Mouse (Mus musculus) ovary, adult 18-20 months (tissue): Measurements from ENCODE around the gene Cd276.

Experiments used
- DNase-seq: peaks from one replicate; pipeline ENCODE4 v3.0.0; 2022; ENCODE audit warnings: low spot score, mixed read lengths

Gene Cd276

DNA sequence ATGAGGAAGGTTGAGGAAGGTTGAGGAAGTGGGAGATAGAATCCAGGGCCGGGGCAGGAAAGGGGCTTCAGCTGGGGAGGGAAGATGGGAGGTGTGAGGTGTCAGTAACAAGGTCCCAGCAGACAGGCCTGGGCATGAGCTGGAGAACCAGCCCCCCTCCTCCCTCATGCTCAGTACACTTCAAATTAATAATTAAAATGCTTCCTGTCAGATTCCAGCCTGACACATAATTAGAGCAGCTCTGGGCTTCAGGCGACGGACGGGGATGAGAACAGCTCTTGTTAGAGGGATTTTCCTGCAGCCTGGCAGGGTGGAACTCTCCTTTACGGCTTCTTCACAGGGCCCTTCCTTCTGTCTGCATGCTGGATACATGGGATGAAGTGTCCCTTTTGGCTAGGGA is 41.5 kb downstream of the Cd276 start:
- no peak for DNase-seq

DNA sequence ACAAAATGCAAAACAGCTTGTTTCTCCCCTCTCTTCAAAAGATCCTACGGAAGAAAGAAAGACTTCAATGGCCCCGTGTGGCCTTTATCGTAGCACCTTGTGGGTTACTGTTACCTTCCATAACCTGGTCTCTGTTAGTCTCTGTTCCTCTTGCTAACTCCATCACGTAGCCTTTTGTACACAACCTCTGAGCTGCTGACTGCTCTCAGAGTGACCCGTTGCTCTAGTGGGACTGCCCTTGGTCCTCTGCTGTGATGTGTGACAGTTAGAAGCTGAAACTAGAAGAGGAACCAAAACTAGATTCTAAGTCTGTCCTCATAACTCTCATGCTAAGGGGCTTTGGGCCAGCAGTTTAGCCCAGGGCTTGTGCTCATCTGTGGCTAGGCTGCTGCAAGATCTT is 44.8 kb downstream of the Cd276 start:
- DNase-seq, result no peak

DNA sequence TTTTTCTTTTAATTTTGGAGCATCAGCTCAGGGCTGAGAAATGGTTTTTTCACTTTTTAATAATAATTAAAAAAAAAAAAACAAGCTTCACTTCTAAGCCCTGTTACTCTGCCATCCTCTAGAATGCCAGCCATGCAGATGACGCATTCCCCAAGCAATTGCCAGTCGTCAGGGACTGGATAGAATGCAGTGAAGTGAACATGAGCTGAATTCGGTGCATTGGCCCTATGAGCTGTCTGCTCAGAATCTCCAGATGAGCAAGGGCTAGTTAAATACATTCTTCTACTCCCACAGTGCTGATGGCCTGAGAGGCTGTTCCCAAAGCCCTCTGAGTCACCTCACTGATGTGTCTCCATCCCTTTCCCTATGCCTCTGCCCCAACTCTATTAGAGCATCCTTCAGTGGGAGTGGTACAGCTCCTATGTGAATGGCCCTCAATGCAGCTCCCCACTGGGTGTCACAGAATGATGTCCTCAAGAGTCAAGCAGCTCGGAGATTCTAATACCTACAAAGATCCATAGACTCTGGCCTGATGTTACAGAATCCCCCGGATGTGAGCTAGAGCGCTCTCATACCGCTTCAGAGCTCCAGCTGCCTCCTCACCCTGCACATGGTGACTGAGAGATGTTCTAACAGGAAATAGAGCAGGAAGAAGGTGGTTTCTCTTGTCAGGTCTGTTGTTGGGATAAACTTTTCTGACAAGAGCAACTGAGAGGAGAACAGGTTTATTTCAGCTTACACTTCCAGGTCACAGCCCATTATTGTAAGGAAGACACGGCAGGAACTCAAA is 47.8 kb downstream of the Cd276 start:
- DNase-seq, result no peak

DNA sequence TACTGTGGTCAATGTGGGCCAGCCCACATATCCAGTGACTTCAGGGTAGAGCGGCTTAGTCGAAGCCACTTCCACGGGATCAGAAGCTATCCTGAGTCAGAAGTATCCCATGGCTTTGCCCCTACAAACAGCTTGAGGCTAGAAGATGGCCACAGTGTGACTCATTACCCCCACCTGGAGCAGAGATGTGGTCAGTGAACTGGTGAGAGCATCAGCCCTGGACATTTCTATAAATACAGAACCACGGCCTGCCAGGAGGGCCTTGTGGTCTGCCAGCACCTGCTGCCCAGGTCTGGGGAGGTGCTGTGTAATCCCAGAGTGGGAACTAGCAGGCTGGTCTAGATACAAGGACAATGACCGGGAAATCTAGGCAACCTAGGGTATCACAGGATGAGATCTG is 54.3 kb downstream of the Cd276 start:
- DNase-seq, result no peak

DNA sequence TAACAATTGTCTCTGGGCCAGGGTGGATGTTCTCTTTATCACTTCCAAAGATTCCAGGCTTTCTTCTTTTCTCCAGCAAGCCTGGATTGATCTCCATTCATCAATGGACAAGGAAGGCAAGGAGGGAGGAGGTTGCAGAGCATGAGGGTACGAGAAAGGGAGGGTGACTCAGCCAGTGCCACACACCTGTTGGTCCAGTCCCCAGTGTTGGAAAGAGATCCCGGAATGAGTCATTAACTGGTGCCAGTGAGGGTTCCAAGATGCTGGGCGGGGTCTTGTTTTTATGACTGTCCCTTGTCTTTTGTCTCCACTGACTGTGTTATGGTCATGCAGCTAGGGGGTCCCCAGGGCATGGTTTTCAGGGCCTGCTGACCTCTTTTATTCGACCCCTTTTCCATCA is 57.3 kb downstream of the Cd276 start:
- DNase-seq, result no peak

DNA sequence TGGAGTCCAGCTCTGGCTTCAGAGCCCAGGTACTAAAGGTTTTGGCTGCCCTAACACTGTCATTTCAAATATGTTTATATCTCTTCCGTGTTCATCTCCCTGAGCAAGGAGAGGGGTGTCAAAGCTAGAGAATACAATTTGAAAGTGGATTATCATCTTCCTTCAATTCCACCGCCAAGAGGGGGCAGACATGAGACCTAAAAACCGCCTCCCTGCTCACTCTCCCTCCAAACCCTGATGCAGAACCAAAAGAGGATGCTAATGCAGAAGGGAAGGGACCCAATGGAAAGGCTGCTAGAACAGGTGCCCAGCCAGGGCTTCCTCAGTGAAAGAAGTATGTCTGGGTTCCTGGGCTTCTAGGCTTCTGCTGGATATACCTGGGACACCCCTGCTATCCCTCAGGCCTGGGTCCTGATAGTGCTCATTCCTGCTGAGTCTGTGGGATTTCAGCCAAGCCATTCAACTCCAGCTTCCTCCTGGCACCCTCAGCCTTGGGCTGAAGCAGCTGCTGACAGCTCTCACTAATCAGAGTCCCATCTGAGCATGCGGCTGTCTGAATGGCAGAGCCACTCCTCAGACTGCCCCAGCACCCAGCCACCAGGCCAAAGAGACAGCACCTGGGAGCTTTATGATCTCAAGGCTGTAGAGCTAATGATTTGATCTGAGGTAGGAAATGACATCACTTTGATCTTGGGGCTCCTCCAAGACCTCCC is 58.6 kb downstream of the Cd276 start:
- no peak for DNase-seq

DNA sequence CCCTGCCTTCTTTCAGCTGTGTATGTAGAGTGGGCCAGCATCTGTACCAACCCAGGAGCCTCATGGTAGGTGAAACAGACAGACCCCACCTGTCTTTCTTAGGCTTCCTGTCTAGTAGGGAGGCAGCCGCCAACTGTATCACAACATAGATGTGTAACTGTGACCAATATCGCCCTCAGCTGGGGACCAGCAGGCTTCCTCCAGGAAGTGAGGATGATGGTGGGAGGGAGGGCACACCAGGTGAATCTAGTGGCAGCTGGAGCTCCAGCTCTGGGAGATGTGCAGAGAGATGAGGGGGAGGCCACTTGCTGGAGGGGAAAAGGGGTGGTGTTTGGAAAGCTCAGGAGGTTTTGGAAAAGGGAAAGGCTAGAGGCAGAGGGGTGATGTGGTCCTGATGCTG is 60.2 kb downstream of the Cd276 start:
- DNase-seq, result no peak

DNA sequence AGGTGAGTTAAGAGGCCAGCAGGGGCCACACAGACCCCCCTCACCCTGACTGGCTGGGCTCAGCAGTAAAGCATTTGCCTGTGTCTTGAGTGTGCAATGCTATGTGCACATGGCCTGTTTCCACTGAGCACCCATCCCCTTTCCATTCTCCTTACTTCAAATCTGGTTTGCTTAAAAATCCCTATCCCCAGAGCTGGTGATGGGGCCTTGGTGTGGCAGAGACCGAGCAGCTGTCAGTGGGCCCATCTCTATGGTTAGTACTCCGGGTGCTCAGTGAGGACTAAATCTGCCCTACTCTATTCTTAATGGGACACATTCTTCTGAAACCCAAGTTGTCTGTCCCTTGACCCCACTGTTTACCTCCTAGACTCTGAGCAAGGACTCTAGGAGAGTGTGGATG is 64.8 kb downstream of the Cd276 start:
- DNase-seq, result no peak

DNA sequence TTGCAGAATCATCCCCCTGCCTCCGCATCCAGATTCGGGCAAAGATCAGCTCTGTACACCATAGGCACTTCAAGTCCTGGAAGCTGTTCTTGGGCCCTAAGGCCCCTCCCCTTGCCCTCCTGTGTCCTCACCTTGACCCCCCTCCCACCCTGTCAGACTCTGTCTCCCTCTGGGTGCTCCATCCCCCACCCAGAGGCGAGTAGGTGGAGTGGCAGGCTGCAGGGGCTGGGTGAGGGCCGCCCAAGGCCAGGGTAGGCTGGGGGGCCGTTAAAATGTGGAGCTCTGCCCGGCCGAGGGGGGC is 65.4 kb downstream of the Cd276 start:
- no peak for DNase-seq

DNA sequence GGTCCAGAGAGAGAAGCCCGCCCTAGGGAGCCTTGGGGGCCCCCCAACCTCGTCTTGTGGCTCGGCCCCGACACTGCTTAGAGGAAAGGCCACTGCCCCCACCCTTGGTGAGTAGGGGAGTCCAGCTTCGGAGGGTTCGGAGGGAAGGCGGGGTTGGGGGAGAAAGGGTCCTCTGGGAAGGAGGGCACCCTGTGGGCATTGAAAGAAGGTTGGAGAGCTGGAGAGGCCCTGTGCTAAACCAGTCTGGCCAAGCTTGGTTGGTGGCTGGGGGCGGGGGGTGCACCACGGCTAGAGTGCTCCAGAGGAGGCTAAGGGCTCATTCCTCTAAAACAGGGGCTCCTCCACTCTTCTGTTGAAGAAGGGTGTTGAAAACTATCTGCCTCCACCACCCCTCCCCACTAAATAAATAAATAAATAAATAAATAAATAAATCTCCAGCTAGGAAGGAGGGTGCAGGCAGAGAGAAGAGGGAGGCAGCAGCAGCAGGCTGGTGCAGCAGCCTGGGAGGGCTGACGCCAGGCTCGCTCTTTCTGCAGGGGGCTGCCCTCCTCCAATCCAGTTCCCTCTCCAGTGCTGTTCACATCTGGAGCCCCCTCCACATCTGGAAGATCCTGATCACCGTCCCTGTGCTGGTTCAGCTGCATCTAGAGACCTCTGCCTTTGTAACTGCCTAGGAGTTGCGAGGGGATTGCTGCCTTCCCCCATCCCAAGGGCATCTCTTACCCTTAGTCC is 65.9 kb downstream of the Cd276 start:
- no peak for DNase-seq

DNA sequence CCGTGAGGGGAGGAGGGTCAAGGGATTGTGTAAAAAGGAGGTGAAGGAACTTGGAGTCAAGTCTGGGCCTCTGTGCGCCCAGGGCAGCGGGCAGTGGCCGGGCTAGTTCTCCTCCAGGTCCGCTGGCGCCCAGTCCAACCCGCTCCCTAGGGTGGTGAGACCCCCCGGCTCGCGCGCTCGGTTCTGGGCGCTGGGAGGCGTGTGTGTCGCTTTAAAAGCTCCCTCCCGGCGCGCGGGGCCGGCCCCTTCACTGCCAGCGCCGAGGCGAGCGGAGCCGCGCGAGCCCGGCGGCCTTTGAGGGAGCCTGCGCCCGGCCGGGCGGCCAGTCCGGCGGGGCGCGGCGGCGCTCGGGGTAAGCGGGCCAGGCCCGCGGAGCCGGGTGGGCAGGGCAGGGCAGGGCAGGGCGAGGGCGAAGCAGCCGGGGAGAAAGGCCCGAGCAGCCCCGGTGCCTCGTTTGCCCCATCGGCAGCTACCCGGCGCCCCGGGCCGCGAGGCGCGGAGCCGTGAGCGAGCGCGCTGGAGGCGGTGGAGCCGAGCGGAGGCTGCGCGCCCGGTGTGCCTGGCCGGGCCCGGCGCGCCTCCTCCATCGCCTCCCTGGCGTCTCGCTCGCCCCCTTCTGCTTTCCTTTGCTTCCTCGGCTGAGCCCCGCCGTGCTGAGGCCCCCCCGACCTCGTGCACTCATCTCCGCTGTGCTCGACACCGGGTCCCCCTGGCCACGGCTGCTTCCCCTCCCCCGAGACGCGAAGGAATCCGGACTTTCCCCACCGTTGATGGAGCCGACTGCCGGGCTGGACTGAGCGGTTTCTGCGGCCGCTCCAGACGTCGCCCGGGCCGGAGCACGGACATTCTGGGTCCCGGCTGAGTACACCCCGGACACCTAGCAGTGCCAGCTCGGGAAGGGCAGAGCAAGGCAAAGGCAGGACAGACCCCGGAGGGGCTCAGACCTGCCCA is 67.1 kb downstream of the Cd276 start, which contains the start of gene Insyn1:
Gene Insyn1, plus strand, starts transcription at position 753 of the 951 bp plus-strand sequence.
- DNase-seq, result peak; percentile 31

DNA sequence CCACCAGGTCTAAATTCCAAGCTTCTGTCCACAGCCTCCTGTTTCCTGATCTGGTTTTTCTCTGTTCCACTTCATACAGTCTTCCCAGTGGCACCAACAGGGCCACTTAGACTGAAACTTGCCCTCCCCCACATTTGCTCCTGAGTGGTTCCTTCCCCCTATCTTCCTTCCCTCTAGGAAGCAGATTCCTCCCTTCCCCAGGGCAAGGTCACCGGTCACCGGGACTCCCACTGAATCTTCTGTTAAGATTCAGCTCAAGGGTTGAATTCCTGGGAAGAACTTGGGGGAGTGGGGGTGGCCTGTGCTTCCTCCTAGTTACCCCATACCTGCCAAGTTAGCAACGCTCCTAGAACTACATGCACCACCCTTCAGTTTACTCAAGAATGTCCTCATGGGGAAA is 68.2 kb downstream of the Cd276 start:
- no peak for DNase-seq
